Mouse (Mus musculus) heart, adult 11 months (tissue): ENCODE results near the gene Fis1.

Experiments
- DNase-seq: peaks from one replicate; pipeline ENCODE4 v3.0.0; 2022

Gene Fis1

GRCm38 (mm10) chr5:136970703-136971102 lies 17.6 kb downstream of the Fis1 start:
- peak; percentile 97 for DNase-seq

- no peak for DNase-seq
These were observed 20.6 kb downstream of the Fis1 start for GRCm38 (mm10) chr5:136973670-136974069.

- no peak for DNase-seq
These were observed 24.7 kb downstream of the Fis1 start for GRCm38 (mm10) chr5:136977769-136978168.

- no peak for DNase-seq
These were observed 26.7 kb downstream of the Fis1 start for GRCm38 (mm10) chr5:136979762-136980161.

GRCm38 (mm10) chr5:136980974-136981373 lies 27.9 kb downstream of the Fis1 start:
- DNase-seq: no peak

GRCm38 (mm10) chr5:136982338-136982930 lies 29.4 kb downstream of the Fis1 start:
- DNase-seq: peak; percentile 93

DNA sequence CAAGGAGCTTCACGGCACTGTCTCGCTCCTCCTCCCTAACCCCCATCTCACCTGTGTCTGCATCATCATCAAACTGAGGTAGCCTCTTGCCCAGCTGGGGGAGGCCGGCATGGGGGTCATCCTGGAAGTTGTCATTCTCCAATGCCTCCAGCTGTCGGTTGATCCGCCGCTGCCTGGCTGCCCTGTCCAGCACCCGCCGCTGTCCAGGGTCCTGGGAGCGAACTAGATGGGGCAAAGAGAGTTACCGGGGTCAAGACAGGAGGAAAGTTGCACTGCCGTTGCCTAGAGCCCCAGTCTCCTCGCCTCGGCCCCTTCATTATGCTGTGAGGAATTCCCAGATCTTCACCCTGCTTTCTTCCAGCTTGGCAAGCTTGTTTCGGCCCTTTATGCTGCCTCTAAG lies 31.8 kb downstream of the Fis1 start:
- DNase-seq: peak; percentile 87

DNA sequence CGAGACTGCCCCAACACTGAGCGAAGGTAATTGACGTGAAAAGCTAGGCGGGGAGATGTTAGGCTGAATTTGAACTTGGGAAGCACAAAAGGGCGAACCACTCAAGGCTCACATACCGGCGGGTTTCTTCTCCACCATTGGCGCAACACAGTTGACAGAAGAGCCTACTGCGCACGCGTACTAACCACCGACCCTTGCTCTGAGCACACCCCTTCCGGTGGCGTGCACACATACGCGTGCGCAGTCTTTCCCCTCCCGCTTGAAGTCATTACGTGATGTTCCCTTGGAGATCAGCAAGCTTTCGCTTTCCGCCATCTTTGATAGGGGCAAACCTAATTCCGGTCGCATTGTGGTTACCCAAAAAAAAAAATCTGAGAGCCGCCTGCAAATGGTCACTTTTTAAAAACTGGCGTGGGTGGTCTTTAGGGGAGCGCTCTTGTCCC lies 33.6 kb downstream of the Fis1 start, which contains the start of gene Plod3:
Gene Plod3, plus strand, starts transcription at position 325 of the 443 bp plus-strand sequence.
- peak; percentile 100 for DNase-seq

DNA sequence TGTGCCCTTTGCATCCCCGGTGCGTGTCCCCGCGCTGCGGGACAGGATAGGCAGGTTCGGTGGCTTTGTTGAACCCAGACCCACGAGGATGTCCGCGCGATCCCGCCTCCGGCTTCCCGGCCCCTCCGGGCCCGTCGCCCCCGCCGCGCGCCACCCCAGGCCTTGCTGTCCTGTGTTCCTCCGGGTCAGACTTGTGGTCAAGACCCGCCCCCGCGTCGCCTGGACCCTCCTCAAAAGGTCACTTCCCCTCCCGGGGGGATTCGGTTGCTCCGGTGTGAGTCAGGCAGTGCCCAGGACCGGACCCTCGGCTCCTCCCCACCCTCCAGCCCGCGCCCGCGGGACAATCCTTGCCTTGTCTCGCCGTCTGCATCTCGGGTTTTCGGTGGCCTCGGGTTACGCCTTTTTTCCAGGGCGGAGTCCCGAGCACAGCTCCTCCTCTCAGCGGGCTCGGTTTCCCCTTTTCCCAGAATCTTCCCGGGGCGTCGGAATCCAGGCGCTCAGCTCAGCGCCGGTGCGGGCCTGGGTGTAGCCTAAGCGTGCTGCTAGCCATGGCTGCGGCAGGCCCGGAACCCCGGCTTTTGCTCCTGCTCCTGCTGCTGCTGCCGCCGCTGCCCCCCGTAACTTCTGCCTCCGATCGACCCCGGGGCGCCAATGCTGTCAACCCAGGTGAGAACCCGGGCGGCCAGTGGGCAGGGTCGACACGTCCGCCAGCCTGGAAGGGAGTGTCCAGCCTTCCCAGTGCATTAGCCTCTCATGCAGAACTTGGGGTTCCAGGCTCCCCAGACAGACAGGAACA lies 34.3 kb downstream of the Fis1 start:
- DNase-seq: peak; percentile 99

- no peak for DNase-seq
These were observed 34.8 kb downstream of the Fis1 start, which contains the start of gene Znhit1 for GRCm38 (mm10) chr5:136987934-136988271. TSS of gene Znhit1 (minus strand) at chr5:136988021.

- DNase-seq: peak; percentile 95
These were observed 35.3 kb downstream of the Fis1 start for GRCm38 (mm10) chr5:136988420-136988819.

DNA sequence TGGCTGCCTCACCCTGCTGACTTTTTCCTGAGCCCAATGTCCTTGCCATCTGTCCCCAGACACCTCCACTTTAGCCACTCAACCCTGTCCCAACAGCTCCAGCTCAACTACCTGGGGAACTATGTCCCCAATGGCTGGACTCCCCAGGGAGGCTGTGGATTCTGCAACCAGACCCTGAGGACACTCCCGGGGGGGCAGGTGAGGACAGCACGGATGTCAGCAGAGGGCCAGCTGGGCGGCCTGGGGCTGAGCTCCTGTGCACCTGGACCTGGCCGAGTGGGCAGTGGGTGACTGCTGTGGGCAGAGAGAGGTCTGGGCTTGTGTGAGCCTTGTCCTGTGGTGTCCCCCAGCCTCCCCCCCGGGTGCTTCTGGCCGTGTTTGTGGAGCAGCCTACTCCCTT lies 36.7 kb downstream of the Fis1 start:
- peak; percentile 93 for DNase-seq

DNA sequence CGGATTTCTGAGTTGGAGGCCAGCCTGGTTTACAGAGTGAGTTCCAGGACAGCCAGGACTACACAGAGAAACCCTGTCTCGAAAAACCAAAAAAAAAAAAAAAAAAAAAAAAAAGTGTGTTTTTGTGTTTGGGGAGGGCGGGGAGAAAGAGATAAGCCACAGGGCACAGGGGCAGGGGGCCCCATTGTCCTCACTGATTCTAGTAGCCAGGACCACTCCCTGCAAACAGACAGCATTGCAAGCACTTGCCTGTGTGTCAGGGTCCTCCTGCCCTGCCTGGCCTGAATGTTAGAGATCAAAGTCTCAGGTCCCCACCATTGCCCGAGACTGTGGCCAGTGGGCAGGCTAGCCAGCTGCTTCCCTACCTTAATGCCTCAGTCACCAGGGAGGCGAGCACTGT lies 46.4 kb downstream of the Fis1 start:
- no peak for DNase-seq

DNA sequence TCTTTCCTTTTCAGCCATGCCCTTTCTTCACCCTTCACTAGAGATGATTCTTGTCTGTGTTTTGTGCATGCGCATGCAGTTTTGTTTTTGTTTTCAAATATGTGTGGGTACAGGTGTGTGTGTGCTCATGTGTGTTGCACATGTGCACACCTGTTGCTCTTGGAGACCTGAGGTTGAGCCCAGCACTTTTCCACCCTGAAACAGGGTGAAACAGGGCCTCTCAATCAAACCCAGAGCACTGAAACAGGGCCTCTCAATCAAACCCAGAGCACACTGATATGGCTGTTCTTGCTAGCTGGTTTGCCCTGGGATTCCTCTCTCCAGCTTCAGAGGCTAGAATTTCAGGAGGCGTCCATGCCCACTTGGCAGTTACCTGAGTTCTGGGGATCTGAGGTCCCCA lies 47.5 kb downstream of the Fis1 start:
- DNase-seq: no peak

DNA sequence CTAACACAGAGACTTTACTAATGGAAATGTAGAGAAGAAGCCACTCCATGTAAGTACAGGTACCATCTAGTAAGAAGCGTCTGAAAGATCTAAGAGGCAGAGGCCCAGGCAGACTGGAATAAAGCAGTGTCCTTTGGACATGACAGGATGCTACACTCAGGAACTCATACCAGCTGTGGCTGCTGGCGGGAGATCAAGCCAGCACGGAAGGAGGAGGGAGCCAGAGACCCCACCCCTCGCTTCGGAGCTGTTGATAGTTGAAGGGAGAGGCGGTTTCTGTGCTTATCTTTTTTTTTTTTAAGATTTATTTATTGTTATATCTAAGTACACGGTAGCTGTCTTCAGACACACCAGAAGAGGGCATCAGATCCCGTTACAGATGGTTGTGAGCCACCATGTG lies 54.2 kb downstream of the Fis1 start:
- no peak for DNase-seq

GRCm38 (mm10) chr5:137009988-137010387 lies 56.9 kb downstream of the Fis1 start:
- DNase-seq: no peak

DNA sequence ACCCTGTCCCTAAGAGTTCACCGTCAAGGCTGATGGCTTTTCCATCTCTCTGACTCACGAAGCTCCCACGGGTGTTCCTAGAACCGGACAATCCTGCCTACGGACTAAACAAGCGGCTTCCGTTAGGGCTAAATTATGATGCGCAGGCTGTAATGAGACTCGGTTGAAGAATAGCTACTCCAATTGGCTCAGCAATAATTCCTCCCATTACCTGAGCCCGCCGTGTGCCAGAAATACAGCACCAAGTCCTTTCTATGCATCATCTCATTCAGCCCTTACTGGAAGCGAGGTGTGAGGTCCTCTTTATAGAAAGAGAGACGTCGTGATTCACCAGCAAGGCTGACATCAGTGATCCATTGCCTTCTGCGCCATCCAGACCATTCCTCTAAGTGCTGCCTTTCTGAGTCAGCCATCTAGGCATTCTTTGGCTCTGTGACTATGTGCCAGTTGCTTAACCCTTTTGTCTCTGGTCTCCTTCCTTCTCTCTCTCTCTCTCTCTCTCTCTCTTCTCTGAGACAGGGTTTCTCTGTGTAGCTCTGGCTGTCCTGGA lies 59.4 kb downstream of the Fis1 start:
- DNase-seq: no peak
